Comparison of ENCODE assay signal across 11 mouse cellular contexts in genomic region chr6:95088075-95088474, GRCm38 (mm10). TPM values are rescaled to one million over a fixed set of nuclear protein-coding genes. Genes with fewer than 3 reads are reported as not detected.
DNase-seq lines count a peak whose midpoint lies in the region; ATAC-seq lines count a peak whose summit lies in the region.
"Had no signal": no experiment of that assay in that cellular context is flagged by ENCODE, and none has a peak within 500 bp of the region (broad histone marks: within the 10 kb centered on the region; RNA-seq: fewer than 3 reads in every experiment).

No protein-coding gene starts in this region.

- no peak overlapping the region for H3K9ac ChIP-seq in hindbrain, embryonic 14.5 days
- H3K9ac ChIP-seq: embryonic facial prominence, embryonic 12.5 days; liver, embryonic 15.5 days had no signal

- WGBS in hindbrain, embryonic 14.5 days = 49% methylated on average over 4 of the region's 4 CpGs

- H3K9me3 ChIP-seq in hindbrain, embryonic 14.5 days (ENCODE audit: control insufficient read depth, low read length) = no peaks in the 10 kb centered on the region
- H3K9me3 ChIP-seq: embryonic facial prominence, embryonic 12.5 days; liver, embryonic 15.5 days had no signal

- peak; percentile 55 for DNase-seq in embryo, embryonic 10.5 days (ENCODE audit: low spot score)
- no peak for DNase-seq in embryo, embryonic 10 days (ENCODE audit: low spot score)
- DNase-seq in left cerebral cortex, postnatal 4 days = peak; percentile 22
- DNase-seq in left cerebral cortex, postnatal 36 days (ENCODE audit: low spot score in 2 of 2) = no peak
- DNase-seq in A20 (ENCODE audit: low read depth, low spot score) = peak; percentile 48
- peak; percentile 42 for DNase-seq in c-Kit-positive CD71-positive TER-119-negative erythroid progenitor cells, embryonic 14.5 days (ENCODE audit: low read depth)
- no peak for DNase-seq in spleen, adult 12 weeks (ENCODE audit: low spot score)
- no peak for DNase-seq in hindbrain, embryonic 14.5 days (ENCODE audit: low spot score)
- DNase-seq: gastrocnemius, postnatal 36 days had no signal

- intact Hi-C loops in left cerebral cortex, postnatal 4 days (cut with DNase I) = no loop called here
- intact Hi-C loops in left cerebral cortex, postnatal 36 days (cut with DNase I) = no loop called here

- no peaks in the 10 kb centered on the region for H3K36me3 ChIP-seq in hindbrain, embryonic 14.5 days (replicated peaks; ENCODE audit: control insufficient read depth, insufficient read depth)
- H3K36me3 ChIP-seq: embryonic facial prominence, embryonic 12.5 days; liver, embryonic 15.5 days had no signal

- no peak overlapping the region for H3K27ac ChIP-seq in hindbrain, embryonic 14.5 days
- H3K27ac ChIP-seq: embryonic facial prominence, embryonic 12.5 days; liver, embryonic 15.5 days had no signal

- no peak for ATAC-seq in hindbrain, embryonic 14.5 days (ENCODE audit: low FRiP score)

- H3K4me1 ChIP-seq in hindbrain, embryonic 14.5 days (replicated peaks; ENCODE audit: control insufficient read depth, insufficient read depth, low read length) = no peaks in the 10 kb centered on the region
- H3K4me1 ChIP-seq: embryonic facial prominence, embryonic 12.5 days; liver, embryonic 15.5 days had no signal

- no peaks in the 10 kb centered on the region for H3K27me3 ChIP-seq in hindbrain, embryonic 14.5 days (ENCODE audit: control insufficient read depth, insufficient read depth, low read length)
- H3K27me3 ChIP-seq: embryonic facial prominence, embryonic 12.5 days; liver, embryonic 15.5 days had no signal

- no peak overlapping the region for H3K4me3 ChIP-seq in hindbrain, embryonic 14.5 days (replicated peaks; ENCODE audit: low read length)
- H3K4me3 ChIP-seq: embryonic facial prominence, embryonic 12.5 days; liver, embryonic 15.5 days had no signal

- no peak overlapping the region for H3K4me2 ChIP-seq in hindbrain, embryonic 14.5 days (replicated peaks)
- H3K4me2 ChIP-seq: embryonic facial prominence, embryonic 12.5 days; liver, embryonic 15.5 days had no signal

RNA-seq across cellular contexts. Expression of gene Kbtbd8, which starts 29.0 kb away (rescaled TPM):
- total RNA-seq in left cerebral cortex, postnatal 4 days (2021) = 10 to 100 TPM in 1 of 2 experiments, 1 to 10 TPM in 1; 8.0 to 10.5 TPM
- total RNA-seq in left cerebral cortex, postnatal 36 days (2021) = 1 to 10 TPM; 7.8 to 7.9 TPM
- 5.2 and 6.5 TPM in 2 replicates for polyA plus RNA-seq in hindbrain, embryonic 14.5 days (2014; fragmentation: Nextera tagmentation; extraction: Ambion mirVana)

Comparison
In these comparisons a context has a peak if more than half of its experiments do, and no peak if none do; other contexts are left out.
1. DNase-seq: peak in embryo, embryonic 10.5 days (single experiment), left cerebral cortex, postnatal 4 days (single experiment), A20 (single experiment) and c-Kit-positive CD71-positive TER-119-negative erythroid progenitor cells, embryonic 14.5 days (single experiment); none in embryo, embryonic 10 days (single experiment), left cerebral cortex, postnatal 36 days (0 of 2), spleen, adult 12 weeks (single experiment) and hindbrain, embryonic 14.5 days (single experiment).